Mouse (Mus musculus) MN1 (cell line): ENCODE measurements around the gene Tas1r2.

ENCODE experiments used
- DNase-seq: peaks from one replicate; pipeline ENCODE4 v3.0.0-alpha.2; 2016; ENCODE audit warnings: low spot score

Tas1r2 gene

GRCm38 (mm10) chr4:139639801-139640200, 13.5 kb upstream of the Tas1r2 start:
- DNase-seq, result peak; percentile 67

GRCm38 (mm10) chr4:139640333-139640732, 13.0 kb upstream of the Tas1r2 start:
- no peak for DNase-seq

GRCm38 (mm10) chr4:139640775-139641174, 12.6 kb upstream of the Tas1r2 start:
- DNase-seq, result no peak

- no peak for DNase-seq
Measured at GRCm38 (mm10) chr4:139641829-139642425, 11.4 kb upstream of the Tas1r2 start.

- DNase-seq, result peak; percentile 77
Measured at GRCm38 (mm10) chr4:139643972-139644371, 9.4 kb upstream of the Tas1r2 start.

- no peak for DNase-seq
Measured at GRCm38 (mm10) chr4:139646916-139647315, 6.4 kb upstream of the Tas1r2 start.

- no peak for DNase-seq
Measured at GRCm38 (mm10) chr4:139650086-139650743, 3.1 kb upstream of the Tas1r2 start.

- DNase-seq, result no peak
Measured at GRCm38 (mm10) chr4:139650907-139651306, 2.4 kb upstream of the Tas1r2 start.

GRCm38 (mm10) chr4:139661897-139662296, 8.6 kb downstream of the Tas1r2 start:
- DNase-seq, result no peak

GRCm38 (mm10) chr4:139667632-139668031, 14.3 kb downstream of the Tas1r2 start:
- DNase-seq, result no peak

- DNase-seq, result peak; percentile 85
Measured at GRCm38 (mm10) chr4:139669847-139670246, 16.5 kb downstream of the Tas1r2 start.

GRCm38 (mm10) chr4:139675696-139676095, 22.4 kb downstream of the Tas1r2 start:
- peak; percentile 89 for DNase-seq

GRCm38 (mm10) chr4:139683728-139684638, 30.6 kb downstream of the Tas1r2 start:
- DNase-seq, result no peak

GRCm38 (mm10) chr4:139684639-139685017, 31.3 kb downstream of the Tas1r2 start:
- peak; percentile 25 for DNase-seq

- DNase-seq, result no peak
Measured at GRCm38 (mm10) chr4:139688058-139688457, 34.7 kb downstream of the Tas1r2 start.

GRCm38 (mm10) chr4:139689627-139690269, 36.4 kb downstream of the Tas1r2 start:
- no peak for DNase-seq

- no peak for DNase-seq
Measured at GRCm38 (mm10) chr4:139693315-139693714, 40.0 kb downstream of the Tas1r2 start.

GRCm38 (mm10) chr4:139697755-139698154, 44.4 kb downstream of the Tas1r2 start:
- DNase-seq, result no peak

GRCm38 (mm10) chr4:139698602-139699001, 45.3 kb downstream of the Tas1r2 start:
- DNase-seq, result no peak

- DNase-seq, result no peak
Measured at GRCm38 (mm10) chr4:139702914-139703313, 49.6 kb downstream of the Tas1r2 start.

- no peak for DNase-seq
Measured at GRCm38 (mm10) chr4:139703468-139703867, 50.1 kb downstream of the Tas1r2 start.

- DNase-seq, result no peak
Measured at GRCm38 (mm10) chr4:139705986-139706385, 52.6 kb downstream of the Tas1r2 start.
